Mouse (Mus musculus): ENCODE measurements around the gene Klc1.
A peak's percentile ranks its signal among the peaks of the same experiment; 100 is the strongest.

Gene Klc1

GRCm38 (mm10) chr12:111774156-111774555, 15.5 kb downstream of the Klc1 start:
- no peak for DNase-seq (ENCODE audit: low spot score)

GRCm38 (mm10) chr12:111774845-111775244, 16.2 kb downstream of the Klc1 start:
- no peak for DNase-seq (ENCODE audit: low spot score)

- no peak for DNase-seq (ENCODE audit: low spot score)
Measured at GRCm38 (mm10) chr12:111777919-111778318, 19.3 kb downstream of the Klc1 start.

- DNase-seq (ENCODE audit: low spot score), result no peak
Measured at GRCm38 (mm10) chr12:111779544-111779943, 20.9 kb downstream of the Klc1 start.

- DNase-seq (ENCODE audit: low spot score), result no peak
Measured at GRCm38 (mm10) chr12:111785174-111785573, 26.5 kb downstream of the Klc1 start.

GRCm38 (mm10) chr12:111787015-111787414, 28.4 kb downstream of the Klc1 start:
- no peak for DNase-seq (ENCODE audit: low spot score)

GRCm38 (mm10) chr12:111790090-111790489, 31.4 kb downstream of the Klc1 start:
- DNase-seq (ENCODE audit: low spot score), result no peak

- no peak for DNase-seq (ENCODE audit: low spot score)
Measured at GRCm38 (mm10) chr12:111790631-111791030, 32.0 kb downstream of the Klc1 start.

- no peak for DNase-seq (ENCODE audit: low spot score)
Measured at GRCm38 (mm10) chr12:111791474-111792104, 32.9 kb downstream of the Klc1 start.

GRCm38 (mm10) chr12:111794102-111794501, 35.5 kb downstream of the Klc1 start:
- DNase-seq (ENCODE audit: low spot score), result no peak

- no peak for DNase-seq (ENCODE audit: low spot score)
Measured at GRCm38 (mm10) chr12:111794526-111795179, 36.0 kb downstream of the Klc1 start.

GRCm38 (mm10) chr12:111795180-111795895, 36.7 kb downstream of the Klc1 start:
- DNase-seq (ENCODE audit: low spot score), result no peak

GRCm38 (mm10) chr12:111797251-111797650, 38.6 kb downstream of the Klc1 start:
- no peak for DNase-seq (ENCODE audit: low spot score)

- no peak for DNase-seq (ENCODE audit: low spot score)
Measured at GRCm38 (mm10) chr12:111798493-111798892, 39.8 kb downstream of the Klc1 start.

GRCm38 (mm10) chr12:111800459-111801183, 42.0 kb downstream of the Klc1 start:
- DNase-seq (ENCODE audit: low spot score), result no peak

GRCm38 (mm10) chr12:111803538-111803937, 44.9 kb downstream of the Klc1 start:
- no peak for DNase-seq (ENCODE audit: low spot score)

GRCm38 (mm10) chr12:111808775-111809174, 50.1 kb downstream of the Klc1 start:
- DNase-seq (ENCODE audit: low spot score), result no peak

- peak; percentile 72 for DNase-seq (ENCODE audit: low spot score)
Measured at GRCm38 (mm10) chr12:111809762-111810161, 51.1 kb downstream of the Klc1 start.

- DNase-seq (ENCODE audit: low spot score), result no peak
Measured at GRCm38 (mm10) chr12:111812075-111812474, 53.4 kb downstream of the Klc1 start.

GRCm38 (mm10) chr12:111812611-111813010, 54.0 kb downstream of the Klc1 start:
- no peak for DNase-seq (ENCODE audit: low spot score)

GRCm38 (mm10) chr12:111813111-111813765, 54.6 kb downstream of the Klc1 start:
- DNase-seq (ENCODE audit: low spot score), result no peak

All from ovary, adult 18-20 months (tissue).